Mouse (Mus musculus) testis, postnatal 14 days (tissue): Measurements from ENCODE around the gene Oas1g.
"Not testable (repeated sequence)": the region's sequence is repeated elsewhere in the genome, so short reads cannot be mapped to it uniquely, and the experiment has no call there.

ENCODE experiments used
- DNase-seq: peaks from one replicate; pipeline ENCODE4 v3.0.0; 2021; ENCODE audit warnings: low spot score

Oas1g gene

GRCm38 (mm10) chr5:120887413-120887812 lies at the start of gene Oas1g:
TSS of gene Oas1g (minus strand) at chr5:120887613.
- DNase-seq, result not testable (repeated sequence)

- DNase-seq, result no peak
Observed at GRCm38 (mm10) chr5:120933966-120934365, 46.6 kb upstream of the Oas1g start.

DNA sequence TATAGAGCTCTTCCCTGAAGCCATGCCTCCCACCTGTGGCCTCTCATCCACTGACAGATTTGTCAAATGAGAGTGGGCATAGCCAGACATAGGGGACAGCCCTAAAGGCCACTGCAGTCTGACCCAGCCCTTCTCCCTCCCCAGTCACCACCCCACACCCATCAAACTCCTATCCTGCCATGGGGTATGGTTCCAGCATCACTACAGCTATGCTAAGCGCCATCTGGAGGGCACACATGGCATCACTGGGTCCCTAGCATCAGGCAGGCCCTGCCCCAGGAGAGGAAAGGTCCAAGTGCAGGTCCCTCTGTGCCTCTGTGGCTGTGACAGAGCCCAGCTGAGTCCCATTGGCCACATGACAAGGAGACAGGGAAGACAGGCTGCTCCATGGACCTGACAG lies 39.6 kb upstream of the Oas1g start:
- no peak for DNase-seq

DNA sequence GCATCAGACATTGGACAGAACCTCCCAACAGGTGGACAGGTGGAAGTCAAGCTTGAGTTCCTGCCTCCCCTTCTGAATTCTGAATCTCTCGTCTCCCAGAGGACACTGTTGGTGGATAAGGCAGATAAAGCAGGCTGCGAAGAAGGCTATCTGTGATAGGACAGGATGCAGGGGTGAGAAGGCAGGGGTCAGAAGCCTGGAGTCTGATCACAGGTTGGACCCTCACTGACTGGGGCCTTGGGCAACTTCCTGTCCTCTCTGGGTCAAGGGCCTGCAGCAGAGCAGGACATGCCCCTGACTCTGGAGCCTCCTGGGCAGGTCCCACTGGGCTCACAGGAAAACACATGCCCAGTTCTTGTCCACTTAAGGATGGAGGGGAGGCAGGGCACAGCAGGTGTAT lies 38.9 kb upstream of the Oas1g start:
- DNase-seq, result not testable (repeated sequence)

DNA sequence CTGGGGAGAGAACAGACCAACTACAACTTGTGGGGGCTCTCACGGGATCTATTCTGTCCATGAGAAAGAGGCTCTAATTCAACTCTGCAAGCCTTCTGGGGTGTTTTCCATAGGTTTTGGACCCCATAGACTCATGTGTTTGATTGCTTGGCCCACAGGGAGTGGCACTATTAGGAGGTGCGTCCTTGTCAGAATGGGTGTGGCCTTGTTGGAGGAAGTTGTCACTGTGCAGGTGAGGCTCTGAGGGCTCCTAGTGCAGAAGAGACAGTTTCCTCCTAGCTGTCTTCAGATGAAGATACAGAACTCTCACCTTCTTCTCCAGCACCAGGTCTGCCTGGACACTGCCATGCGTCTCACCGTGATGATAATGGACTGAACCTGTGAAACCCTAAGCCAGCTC lies 37.1 kb upstream of the Oas1g start:
- not testable (repeated sequence) for DNase-seq

DNA sequence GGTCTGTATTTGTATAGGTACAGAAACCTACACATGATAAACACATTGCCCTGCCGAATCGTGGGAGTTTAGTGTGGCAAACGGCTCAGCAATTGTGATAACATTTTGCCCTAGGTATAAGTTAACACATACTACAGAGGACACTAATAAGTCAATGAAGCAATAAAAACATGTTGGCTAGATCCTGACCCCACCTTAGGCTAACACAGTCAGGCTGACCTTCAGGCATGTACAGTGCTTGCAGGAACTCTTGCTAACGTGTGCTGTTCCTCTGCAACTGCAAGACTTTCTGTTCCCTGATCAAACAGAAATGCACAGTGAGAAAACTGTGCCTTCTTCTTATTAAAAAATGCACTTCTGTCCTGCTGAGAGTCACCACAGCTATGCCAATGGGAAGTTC lies 36.6 kb upstream of the Oas1g start:
- DNase-seq, result no peak

- no peak for DNase-seq
Observed at GRCm38 (mm10) chr5:120920296-120920695, 32.9 kb upstream of the Oas1g start.

- DNase-seq, result not testable (repeated sequence)
Observed at GRCm38 (mm10) chr5:120919156-120919935, 31.9 kb upstream of the Oas1g start.

- not testable (repeated sequence) for DNase-seq
Observed at GRCm38 (mm10) chr5:120914204-120914603, 26.8 kb upstream of the Oas1g start, which contains the start of gene Oas1d. TSS of gene Oas1d (plus strand) at chr5:120914536.

DNA sequence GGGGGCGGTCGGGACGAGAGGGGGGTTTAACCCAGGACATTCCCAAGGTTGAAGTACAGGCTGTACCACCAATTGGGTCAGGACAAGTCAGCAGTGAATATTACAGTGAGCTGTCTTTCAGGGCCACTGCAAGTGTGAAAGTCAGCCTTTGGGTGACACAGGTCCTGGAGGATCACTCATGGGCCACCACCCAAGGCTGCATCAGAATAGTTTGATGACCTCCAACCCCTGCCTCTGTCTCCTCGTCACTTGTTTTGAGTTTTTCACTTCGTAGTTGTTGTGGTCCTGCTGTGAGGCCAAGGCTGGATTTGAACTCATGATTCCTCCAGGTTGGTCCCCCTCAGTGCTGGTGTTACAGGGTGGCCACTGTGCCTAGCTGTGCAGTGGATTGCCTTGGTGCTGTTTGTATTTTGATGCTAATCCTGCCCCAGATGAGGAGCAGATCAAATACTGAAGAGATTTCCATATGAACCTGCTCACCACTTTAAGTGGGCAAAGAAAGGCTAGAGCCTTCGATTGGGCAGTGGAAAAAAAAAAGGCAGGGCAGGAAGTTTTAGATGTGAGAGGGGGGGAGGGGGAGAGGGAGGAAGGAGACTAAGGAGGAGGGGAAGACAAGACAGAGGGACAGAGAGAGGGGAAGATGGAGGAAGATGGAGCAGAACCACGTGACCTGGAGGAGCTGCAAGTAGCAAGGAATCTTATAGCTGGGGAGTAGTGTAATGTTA lies 20.9 kb upstream of the Oas1g start:
- no peak for DNase-seq

GRCm38 (mm10) chr5:120906791-120907733 lies 19.6 kb upstream of the Oas1g start, which contains the start of gene Oas1a:
TSS of gene Oas1a (minus strand) at chr5:120907521.
- DNase-seq, result not testable (repeated sequence)

DNA sequence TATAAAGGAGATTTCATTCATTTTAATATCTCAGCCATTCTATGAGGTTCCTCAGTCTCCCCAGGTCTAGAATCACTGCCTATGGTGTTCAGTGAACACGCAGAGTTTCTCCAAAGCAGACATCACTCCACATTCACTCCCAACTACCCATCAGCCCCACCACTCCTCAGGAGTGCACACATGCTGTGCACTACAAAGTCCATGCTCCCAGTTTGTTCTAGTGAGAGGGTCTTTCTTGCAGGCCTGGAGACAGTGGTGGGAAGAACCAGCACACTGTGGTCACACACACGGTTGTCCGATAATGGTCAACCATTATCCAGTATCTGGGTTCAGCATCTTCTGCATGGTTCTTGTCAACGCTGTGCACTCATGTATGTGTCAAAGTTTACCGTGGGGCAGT lies 14.6 kb upstream of the Oas1g start:
- no peak for DNase-seq

DNA sequence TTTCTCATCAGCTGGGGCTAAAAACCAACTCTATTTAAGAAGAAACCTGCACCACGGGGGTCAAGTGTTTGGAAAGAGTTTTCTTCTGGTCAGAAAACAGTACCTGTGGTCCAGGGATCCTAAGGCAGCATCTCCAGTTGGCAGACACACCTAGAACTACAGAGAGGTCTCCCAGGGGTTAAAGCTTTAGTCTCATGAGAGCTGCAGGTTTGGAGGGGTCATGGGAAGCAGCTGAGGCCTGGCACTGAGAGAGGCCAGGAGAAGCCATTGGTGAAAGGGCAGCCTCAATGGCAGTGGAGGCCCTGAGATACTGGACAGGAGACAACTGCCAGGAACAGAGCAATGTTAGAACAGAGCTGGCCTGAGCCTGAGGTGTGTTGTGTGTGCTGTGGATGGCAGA lies 13.3 kb upstream of the Oas1g start:
- no peak for DNase-seq

GRCm38 (mm10) chr5:120898726-120899125 lies 11.3 kb upstream of the Oas1g start:
- DNase-seq, result no peak

GRCm38 (mm10) chr5:120898307-120898706 lies 10.9 kb upstream of the Oas1g start:
- DNase-seq, result no peak

- no peak for DNase-seq
Observed at GRCm38 (mm10) chr5:120895231-120895900, 8.0 kb upstream of the Oas1g start.

DNA sequence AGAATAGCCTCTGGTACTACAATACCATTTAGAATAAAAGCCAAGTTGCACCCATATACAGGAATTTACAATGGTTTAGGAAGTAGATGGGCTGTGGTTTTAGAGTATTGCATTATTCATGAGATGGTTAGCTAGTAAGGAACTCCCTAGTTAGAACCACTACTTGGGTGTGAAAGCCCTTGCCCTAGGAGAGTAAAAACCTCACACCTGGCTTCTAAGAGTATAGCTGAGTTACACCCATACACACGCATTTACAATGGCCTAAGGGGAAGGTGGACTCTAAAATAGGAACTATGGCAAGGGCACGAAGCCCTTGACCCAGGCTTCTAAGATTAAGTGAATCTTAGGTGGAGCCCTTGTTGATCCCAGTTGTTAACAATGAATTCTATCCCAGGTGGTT lies 7.3 kb upstream of the Oas1g start:
- DNase-seq, result not testable (repeated sequence)

DNA sequence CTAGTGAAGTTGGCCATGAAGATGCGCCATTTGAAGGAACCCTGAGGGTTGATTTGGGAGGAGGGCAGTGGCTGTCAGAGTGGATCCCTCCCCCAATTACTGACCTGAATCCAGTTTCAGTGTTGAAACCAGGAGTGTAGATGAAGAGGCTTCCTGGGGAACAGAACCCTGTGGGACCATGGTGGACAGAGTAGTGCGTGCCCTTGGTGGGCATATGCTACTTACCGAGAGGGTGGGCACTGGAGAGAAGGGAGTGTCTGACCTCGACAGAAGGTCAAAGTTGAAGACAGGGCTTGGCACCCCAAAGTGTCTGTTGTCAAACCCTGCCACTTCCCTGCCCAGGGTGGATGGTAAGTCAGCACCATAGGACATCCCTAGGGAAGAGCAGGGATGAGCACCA lies 6.5 kb upstream of the Oas1g start:
- not testable (repeated sequence) for DNase-seq

- no peak for DNase-seq
Observed at GRCm38 (mm10) chr5:120892243-120892660, 4.8 kb upstream of the Oas1g start.

- DNase-seq, result not testable (repeated sequence)
Observed at GRCm38 (mm10) chr5:120891566-120892242, 4.3 kb upstream of the Oas1g start.

GRCm38 (mm10) chr5:120890991-120891390 lies 3.6 kb upstream of the Oas1g start:
- no peak for DNase-seq
